Mouse (Mus musculus): Measurements from ENCODE around the gene Ankrd13b. TPM values are rescaled to one million over a fixed set of nuclear protein-coding genes. Genes with fewer than 3 reads are reported as not detected.
A peak's percentile ranks its signal among the peaks of the same experiment; 100 is the strongest.

The Ankrd13b gene
- total and polyA plus RNA-seq, 3 experiments = 0.55 to 2.7 (median 1.7) TPM

DNA sequence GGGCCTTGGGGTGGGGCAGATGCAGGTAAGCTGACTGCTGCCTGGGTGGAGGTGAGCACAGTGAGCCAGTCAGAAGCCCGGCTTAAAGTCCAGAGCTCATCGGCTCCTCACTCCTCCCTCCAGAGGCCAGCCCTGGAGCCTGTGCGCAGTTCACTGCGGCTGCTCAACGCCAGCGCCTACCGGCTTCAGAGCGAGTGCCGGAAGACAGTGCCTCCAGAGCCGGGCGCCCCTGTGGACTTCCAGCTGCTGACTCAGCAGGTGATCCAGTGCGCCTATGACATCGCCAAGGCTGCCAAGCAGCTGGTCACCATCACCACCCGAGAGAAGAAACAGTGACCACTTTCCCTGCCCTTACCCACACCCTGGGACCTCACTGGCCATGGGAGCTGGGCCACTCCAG is 16.8 kb upstream of the Ankrd13b start:
- no peak overlapping the region for H3K4me3 ChIP-seq (replicated peaks in 1 of 3; ENCODE audit: low read depth in 2 of 3, low read length in 2 of 3, poor library complexity in 1 of 3)
- H3K27ac ChIP-seq (ENCODE audit: insufficient read depth, low read depth) = no peak overlapping the region
- H3K36me3 ChIP-seq (replicated peaks in 1 of 2; ENCODE audit: control insufficient read depth in 1 of 2, insufficient read depth in 1 of 2, low read length in 1 of 2) = peaks cover 57 to 91% of the 10 kb centered on the region in 2 experiments
- H3K79me2 ChIP-seq (replicated peaks; ENCODE audit: control insufficient read depth, extremely low read depth, insufficient read depth, poor library complexity, severe bottlenecking) = no peaks in the 10 kb centered on the region
- no peak for DNase-seq (ENCODE audit: extremely low read depth)
- dilution Hi-C loops (cut with MboI; ENCODE audit: extremely low pct_ligation_motif_present, extremely low pct_unique_long_range_greater_than_20kb, low sequenced_read_pairs) = no loop called here
- in situ Hi-C loops (cut with MboI; ENCODE audit: low pct_ligation_motif_present, low pct_unique_long_range_greater_than_20kb, low sequenced_read_pairs) = no loop called here
- no peak overlapping the region for H3K9ac ChIP-seq (ENCODE audit: insufficient read depth, low read depth)
- no peak overlapping the region for H3K4me2 ChIP-seq (ENCODE audit: insufficient read depth, low read depth, poor library complexity, severe bottlenecking)
- H3K4me1 ChIP-seq (ENCODE audit: control insufficient read depth in 1 of 2, insufficient read depth in 2 of 2) = peaks cover 7 to 21% of the 10 kb centered on the region in 2 experiments
- no peaks in the 10 kb centered on the region for H3K27me3 ChIP-seq (replicated peaks)
- no peak for TF ChIP-seq TCF12 (IDR thresholded peaks at IDR 0.05; ENCODE audit: low read depth, low read length)
- TF ChIP-seq MAFK (IDR thresholded peaks at IDR 0.05; ENCODE audit: insufficient replicate concordance, low read length) = peak; percentile 62; the same call in 1 of the 2 replicates
- no peaks in the 10 kb centered on the region for H3K9me3 ChIP-seq (replicated peaks; ENCODE audit: low read length)

- no peaks in the 10 kb centered on the region for H3K27me3 ChIP-seq (replicated peaks)
- TF ChIP-seq ELF1 (IDR thresholded peaks at IDR 0.05; ENCODE audit: low read depth, low read length) (no peak), POLR2A (IDR thresholded peaks at IDR 0.05; ENCODE audit: low read depth, low read length) (no peak), MAFK (IDR thresholded peaks at IDR 0.05; ENCODE audit: insufficient replicate concordance, low read length) (no peak), TBP (conservative IDR thresholded peaks at IDR 0.05; ENCODE audit: low read depth, low read length) (no peak), SIN3A (IDR thresholded peaks at IDR 0.05; ENCODE audit: low read length) (no peak), MEF2A (IDR thresholded peaks at IDR 0.05; ENCODE audit: borderline replicate concordance, low read depth, low read length) (no peak), ZNF384 (IDR thresholded peaks at IDR 0.05; ENCODE audit: low read depth, low read length) (no peak), E2F4 (IDR thresholded peaks at IDR 0.05; ENCODE audit: insufficient replicate concordance, low read depth, low read length) (no peak), EP300 (IDR thresholded peaks at IDR 0.05; ENCODE audit: low read length) (no peak), ZMIZ1 (IDR thresholded peaks at IDR 0.05; ENCODE audit: low read depth, low read length) (no peak), RCOR1 (conservative IDR thresholded peaks at IDR 0.05; ENCODE audit: low read depth, low read length) (no peak), NELFE (IDR thresholded peaks at IDR 0.05; ENCODE audit: low read depth, low read length) (no peak), MXI1 (IDR thresholded peaks at IDR 0.05; ENCODE audit: low read depth, low read length) (no peak), ETS1 (conservative IDR thresholded peaks at IDR 0.05; ENCODE audit: low read depth, low read length) (no peak), IRF4 (IDR thresholded peaks at IDR 0.05; ENCODE audit: low read depth, low read length) (no peak), MAZ (IDR thresholded peaks at IDR 0.05; ENCODE audit: low read depth, low read length) (no peak)
- dilution Hi-C loops (cut with MboI; ENCODE audit: extremely low pct_ligation_motif_present, extremely low pct_unique_long_range_greater_than_20kb, low sequenced_read_pairs) (no loop called here), in situ Hi-C loops (cut with MboI; ENCODE audit: low pct_ligation_motif_present, low pct_unique_long_range_greater_than_20kb, low sequenced_read_pairs) (no loop called here)
- H3K36me3 ChIP-seq (replicated peaks in 1 of 2; ENCODE audit: control insufficient read depth in 1 of 2, insufficient read depth in 1 of 2, low read length in 1 of 2) = peaks cover 61 to 95% of the 10 kb centered on the region in 2 experiments
- no peak overlapping the region for H3K9ac ChIP-seq (ENCODE audit: insufficient read depth, low read depth)
- peaks cover 7 to 27% of the 10 kb centered on the region in 2 experiments for H3K4me1 ChIP-seq (ENCODE audit: control insufficient read depth in 1 of 2, insufficient read depth in 2 of 2)
- no peak for DNase-seq (ENCODE audit: extremely low read depth)
- no peaks in the 10 kb centered on the region for H3K79me2 ChIP-seq (replicated peaks; ENCODE audit: control insufficient read depth, extremely low read depth, insufficient read depth, poor library complexity, severe bottlenecking)
- no peak overlapping the region for H3K27ac ChIP-seq (ENCODE audit: insufficient read depth, low read depth)
- no peak overlapping the region for H3K4me2 ChIP-seq (ENCODE audit: insufficient read depth, low read depth, poor library complexity, severe bottlenecking)
- H3K9me3 ChIP-seq (replicated peaks; ENCODE audit: low read length) = no peaks in the 10 kb centered on the region
- H3K4me3 ChIP-seq (replicated peaks in 1 of 3; ENCODE audit: low read depth in 2 of 3, low read length in 2 of 3, poor library complexity in 1 of 3) = no peak overlapping the region
Observed at GRCm38 (mm10) chr11:77505291-77505980, 16.0 kb upstream of the Ankrd13b start.
